Mouse (Mus musculus): ENCODE measurements at regions not wholly inside any gene's neighbourhood (a gene's known extent, or its start where the extent isn't known, plus 50 kb on each side); places are given as distances from the start of the nearest gene placed in this dataset.
A peak's percentile ranks its signal among the peaks of the same experiment; 100 is the strongest.

DNA sequence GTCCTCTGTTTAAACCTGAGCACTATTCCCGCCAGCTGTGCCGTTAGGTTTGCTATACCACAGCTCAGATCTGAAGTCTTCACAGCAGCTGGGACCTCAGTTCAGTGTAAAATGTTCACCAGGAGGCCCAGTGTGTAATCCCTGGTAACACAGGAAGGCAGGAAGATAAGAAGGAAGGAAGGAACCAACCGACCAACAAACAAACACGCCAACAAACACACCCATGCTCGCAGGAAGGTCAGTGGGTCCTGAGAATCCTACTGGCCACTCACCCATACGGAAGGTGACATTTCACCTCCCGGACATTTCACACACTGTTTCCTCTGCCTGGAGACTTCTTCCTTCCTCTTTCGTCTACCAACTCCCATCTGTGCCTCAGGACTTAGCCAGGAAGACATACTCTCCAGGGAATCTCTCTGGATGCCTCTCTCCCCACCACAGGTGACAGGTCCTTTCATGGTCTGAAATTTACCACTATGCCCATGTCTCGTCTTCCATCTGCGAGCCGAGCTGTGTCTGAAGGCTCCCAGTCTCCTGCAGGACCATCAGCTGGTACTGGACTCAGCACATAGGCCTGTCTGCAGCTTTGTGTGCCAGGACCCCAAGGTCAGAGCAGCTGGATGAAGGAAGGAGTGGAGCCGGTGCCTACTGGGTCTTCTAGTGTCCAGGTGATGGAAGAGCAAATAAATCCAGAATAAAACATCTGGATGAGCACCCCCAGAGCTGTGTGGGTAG, 61.1 kb upstream of the Xpa start:
- DNase-seq: no peak

- DNase-seq: no peak
Observed at GRCm38 (mm10) chr4:46258774-46259173, 62.7 kb upstream of the Xpa start.

GRCm38 (mm10) chr4:46268564-46269247, 72.6 kb upstream of the Xpa start:
- no peak for DNase-seq

DNA sequence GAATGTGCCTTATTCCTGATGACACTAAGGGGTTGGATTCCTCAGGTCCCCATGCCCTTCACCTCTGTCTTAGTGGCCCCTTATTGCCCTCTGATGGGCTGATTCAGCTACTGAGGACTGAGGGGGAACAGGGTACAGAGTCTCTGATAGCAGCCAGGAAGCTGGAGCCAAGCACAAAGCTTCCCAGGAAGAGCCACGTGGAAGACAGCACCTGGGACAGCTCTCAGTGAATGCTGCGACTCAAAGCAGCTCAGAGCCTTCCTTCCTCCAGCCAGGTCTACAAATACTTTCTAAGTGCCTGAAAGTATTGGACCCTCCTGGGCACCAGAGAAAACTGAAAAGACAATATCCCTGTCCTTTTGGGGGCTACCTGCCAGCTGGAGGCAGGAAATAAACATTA, 72.3 kb upstream of the Foxe1 start:
- DNase-seq: no peak

- DNase-seq: no peak
Observed at GRCm38 (mm10) chr4:46275773-46276172, 67.6 kb upstream of the Foxe1 start.

GRCm38 (mm10) chr4:46276851-46277581, 66.4 kb upstream of the Foxe1 start:
- DNase-seq: peak; percentile 4 to 23

DNA sequence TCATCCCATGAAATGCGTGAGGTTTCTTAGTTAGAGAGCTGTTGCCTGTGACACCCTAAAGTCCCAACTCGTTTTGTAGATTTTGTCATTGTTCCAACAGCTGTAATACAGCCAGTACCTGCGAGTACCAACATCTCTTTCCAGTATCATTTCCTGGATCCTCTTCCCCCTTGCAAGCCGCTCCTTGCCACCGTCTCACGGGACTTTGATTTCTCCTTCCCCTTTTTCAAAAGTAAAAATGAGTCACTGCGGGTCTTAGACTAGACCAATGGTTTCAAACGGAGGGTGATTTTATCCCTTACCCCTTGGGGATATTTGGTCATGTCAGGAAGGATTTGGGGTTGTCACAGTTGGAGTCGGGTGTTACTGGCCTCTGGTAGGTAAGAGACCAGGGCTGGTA, 56.5 kb upstream of the Foxe1 start:
- DNase-seq: no peak

- no peak for DNase-seq
Observed at GRCm38 (mm10) chr4:46291620-46292254, 51.7 kb upstream of the Foxe1 start.
